Mouse (Mus musculus): ENCODE results near the gene Lrrc15.

The Lrrc15 gene

DNA sequence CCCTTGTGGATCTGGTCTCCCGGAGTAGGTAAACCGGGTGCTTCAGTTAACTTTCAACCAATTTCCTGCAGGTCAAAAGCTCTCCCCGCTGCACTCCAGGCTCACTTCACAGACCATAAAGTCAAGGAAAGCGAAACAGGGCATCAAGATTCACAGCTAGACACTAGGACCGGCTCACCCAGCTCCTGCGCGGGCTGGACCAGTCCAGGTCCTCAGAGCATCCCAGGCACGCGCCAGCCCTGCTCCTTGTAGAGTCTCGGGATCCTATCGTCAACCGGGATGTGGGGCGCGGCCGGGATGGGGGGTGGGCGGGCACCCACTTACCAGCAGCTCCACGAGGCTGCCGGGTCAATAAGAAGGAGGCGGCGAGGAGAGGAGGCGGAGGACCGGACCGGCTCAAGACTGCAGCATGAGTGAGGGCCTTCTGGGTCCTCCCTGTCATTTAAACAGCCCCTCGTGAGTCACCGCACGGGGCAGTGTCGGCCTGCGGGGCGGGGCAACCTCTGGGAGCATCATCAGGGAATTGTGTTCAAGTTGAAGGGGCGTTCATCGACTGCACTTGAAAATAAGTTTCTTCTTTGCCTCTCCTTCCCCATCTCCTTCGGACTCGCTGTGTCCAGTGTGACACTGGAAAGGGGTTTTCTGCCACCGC lies at the start of gene Lrrc15:
Gene Lrrc15, minus strand, starts transcription at position 413 of the 652 bp plus-strand sequence.
- no peak for DNase-seq (ENCODE audit: low read depth, low spot score)

DNA sequence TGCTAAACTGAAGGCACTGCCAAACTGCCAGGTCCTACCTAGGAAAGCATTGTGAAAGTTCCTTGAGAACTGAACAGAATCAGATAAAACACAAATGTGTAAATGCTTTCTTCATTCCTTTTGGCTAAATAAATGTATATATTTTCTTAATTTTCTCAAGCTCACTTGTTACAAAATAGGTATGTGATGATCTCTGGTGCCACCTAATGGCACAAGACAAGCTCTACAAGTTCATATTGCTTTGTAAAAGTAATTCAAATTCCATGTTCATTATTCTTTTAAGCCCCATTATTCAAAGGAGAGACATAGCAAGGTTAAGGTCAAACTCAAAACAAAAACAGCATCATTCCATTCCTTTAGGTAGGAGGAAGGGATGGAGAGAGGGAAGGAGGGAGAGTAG lies 31.2 kb upstream of the Lrrc15 start:
- DNase-seq (ENCODE audit: low read depth, low spot score), result peak; percentile 16

DNA sequence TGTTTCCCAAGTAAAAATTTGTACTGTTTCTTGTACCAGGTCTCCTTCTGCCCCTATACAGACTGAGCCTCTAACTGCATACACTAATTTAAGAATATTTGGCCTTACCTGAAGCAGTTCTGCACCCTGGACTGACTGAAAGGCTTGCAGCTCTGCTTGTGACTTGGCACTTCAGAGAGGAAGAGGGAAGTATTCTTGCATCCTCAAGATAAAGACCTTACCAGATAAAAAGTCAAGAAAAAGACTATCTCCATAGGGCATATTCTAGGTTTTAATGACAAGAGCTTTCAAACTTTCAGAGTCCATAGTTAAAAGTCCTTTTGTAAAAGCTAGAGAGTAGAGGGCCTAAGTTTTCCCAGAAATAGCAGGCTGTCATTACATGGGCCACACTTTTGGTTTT lies 27.6 kb upstream of the Lrrc15 start, which contains the start of gene Gp5:
Gene Gp5, minus strand, starts transcription at position 133 of the 400 bp plus-strand sequence.
- DNase-seq (ENCODE audit: low read depth, low spot score), result no peak

DNA sequence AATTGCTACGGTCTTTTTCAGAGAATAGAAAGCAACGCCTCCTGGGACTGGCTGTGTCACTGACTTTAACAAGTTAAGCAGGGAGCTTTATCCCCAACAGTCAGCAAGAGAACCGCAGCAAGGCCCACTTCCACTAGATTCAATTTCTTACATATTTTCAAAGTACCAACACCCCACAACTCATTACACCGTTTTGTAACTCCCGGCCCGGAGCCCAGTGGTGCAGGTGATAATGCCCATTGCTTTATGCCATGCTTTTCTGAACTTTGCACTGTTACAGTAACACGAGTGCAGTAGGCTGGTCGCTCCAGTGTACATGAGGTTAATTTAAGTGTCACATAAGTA lies 27.1 kb upstream of the Lrrc15 start:
- DNase-seq (ENCODE audit: low read depth, low spot score), result no peak

DNA sequence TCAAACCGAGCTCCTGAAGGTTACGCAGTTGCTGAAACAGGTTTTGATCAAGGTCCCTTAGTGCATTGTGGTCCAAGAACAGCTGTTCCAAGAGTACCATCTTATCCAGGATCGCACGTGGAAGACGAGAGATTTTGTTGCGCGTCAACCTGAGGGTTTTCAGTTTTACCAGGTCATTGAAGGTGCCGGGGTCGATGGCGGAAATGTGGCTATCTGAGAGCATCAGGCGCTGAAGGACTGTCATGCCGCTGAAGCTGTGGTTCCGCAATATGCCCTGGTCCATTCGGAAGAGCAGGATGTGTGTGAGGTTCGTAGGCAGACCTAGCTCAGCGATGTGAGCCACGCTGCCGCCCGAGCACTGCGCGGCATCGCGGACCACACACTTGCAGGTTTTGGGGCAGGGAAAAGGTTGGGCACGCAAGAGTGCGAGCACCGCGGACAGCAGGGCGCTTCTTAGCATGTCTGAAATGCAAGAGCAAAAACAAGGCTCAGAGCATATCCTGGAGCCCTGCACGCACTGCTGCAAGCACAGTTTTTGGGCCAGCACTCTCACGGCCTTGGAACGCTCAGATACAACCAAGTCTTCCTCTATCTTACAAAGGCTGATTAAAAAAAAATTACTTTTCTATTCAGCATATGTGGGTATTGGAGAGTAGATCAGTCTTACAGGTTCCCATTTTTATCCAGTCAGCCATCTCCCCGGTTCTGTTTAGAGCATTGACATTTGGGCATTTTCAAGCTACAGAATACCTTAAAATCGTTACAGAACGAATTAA lies 26.5 kb upstream of the Lrrc15 start:
- DNase-seq (ENCODE audit: low read depth, low spot score), result no peak

DNA sequence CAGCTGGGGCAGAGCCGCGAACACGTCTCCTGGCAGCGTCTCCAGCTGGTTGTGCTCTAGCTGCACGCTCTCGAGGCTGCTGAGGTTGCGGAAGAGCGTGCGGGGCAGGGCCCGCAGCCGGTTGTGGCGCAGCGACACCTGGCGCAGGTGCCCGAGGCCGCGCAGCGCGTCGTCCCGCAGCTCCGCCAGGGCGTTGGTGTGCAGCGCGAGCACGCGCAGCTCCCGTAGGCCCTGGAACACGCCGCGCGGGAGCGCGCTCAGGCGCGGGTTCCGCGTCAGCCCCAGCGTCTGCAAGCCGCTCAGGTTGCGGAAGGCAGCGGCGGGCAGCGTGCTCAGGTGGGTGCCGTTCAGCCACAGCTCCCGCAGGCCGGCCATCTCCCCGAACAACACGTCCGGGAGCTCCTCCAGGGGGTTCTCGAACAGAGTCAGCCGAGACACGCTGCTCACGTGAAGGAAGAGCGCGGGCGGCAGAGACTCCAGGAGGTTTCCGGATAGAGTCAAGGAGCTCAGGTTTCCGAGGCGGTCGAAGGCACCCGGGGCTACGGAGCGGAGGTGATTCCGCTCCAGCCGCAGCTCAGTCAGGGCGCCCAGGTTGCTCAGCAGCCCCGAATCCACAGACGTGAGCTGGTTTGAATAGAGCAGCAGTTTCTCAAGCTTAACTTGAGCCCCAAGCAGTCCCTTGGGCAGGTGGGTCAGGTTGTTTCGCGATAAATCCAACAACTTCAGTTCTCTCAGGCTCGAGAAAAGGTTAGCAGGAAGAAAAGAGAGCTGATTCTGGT lies 25.7 kb upstream of the Lrrc15 start:
- peak; percentile 38 for DNase-seq (ENCODE audit: low read depth, low spot score)

DNA sequence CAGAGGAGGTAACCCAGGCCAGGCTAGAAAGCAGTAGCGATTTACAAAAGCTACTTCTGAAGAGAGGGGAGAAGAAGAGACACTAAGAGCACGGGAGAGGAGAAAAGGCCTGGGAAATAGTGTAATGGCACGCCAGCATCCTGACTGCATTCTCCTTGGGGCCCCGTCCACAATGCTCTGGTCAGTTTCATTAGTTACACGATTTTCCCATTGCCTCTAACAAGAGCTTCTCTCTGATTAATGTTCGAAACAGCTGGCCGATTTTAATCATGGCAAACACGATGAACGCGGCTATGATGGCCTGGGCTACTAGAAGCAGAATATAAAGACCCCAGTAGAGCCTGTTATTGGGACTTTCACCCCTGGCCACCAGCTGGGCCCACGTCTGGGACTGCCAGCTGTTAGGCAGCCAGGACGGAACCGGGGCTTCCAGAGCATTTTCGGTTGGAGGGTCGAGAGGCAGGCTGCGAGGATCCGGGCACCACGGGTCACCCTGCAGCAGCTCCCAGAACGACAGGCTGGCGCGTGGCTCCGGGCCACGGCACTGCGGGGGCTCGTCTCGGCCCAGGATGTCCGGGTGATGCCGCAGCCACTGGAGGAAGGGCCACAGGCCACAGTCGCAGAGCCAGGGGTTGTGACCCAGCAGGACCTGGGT lies 25.0 kb upstream of the Lrrc15 start:
- DNase-seq (ENCODE audit: low read depth, low spot score), result no peak

DNA sequence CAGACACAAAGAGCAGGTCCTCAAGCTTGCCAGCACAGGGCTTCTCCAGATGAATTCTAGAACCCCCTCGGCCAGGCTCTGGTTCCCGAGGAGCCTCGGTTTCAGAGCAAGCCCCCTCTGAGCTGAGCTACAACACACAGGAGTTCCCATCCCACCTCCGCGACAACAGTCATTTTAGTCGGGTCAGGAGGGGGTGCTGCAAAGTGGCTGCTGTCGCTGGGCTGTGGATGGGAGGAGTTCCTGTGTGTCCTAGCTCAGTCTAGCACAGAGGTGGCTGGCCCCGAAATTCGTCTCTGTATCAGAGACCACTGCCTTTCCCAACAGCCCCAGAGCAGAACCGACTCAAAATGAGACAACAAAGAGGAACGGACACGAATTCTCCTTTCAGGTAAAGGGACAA lies 24.2 kb upstream of the Lrrc15 start:
- no peak for DNase-seq (ENCODE audit: low read depth, low spot score)

DNA sequence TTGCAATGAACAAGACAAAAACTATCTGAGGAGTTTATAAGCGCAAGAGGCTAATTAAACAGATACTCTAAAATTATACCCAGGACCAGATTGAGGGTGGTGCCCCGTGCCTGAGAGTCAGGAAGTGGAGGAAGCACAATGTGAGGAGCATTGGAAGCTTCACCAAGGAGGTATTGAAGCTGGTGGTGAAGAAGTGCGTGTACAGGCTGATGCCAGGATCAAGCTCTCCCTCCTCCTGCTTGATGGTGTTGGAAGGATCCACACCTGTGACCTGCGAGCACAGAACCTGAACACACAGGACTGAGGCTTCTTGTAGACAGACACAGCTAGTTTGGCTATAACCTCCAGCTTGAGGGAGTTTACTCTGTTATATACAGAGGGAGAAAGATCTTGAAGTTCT lies 23.0 kb upstream of the Lrrc15 start:
- DNase-seq (ENCODE audit: low read depth, low spot score), result no peak

DNA sequence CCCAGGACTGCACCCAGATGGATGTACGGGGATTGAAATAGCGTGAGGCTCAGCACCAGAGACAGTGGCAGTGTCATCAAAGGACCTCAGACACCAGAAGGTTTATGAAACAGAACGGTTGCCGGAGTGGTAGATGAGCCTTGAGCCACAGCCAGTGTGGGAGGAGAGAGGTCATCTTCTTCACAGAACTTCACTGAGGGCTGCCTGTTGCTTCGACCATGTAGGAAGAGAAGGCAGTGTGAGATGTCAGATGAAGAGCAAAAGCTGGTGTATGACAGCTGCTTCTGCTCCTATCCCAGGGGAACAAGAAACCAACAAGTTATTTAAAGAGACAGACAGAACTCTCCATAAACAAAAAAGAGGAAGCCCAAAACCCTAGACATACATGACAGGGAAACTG lies 21.2 kb upstream of the Lrrc15 start:
- no peak for DNase-seq (ENCODE audit: low read depth, low spot score)

DNA sequence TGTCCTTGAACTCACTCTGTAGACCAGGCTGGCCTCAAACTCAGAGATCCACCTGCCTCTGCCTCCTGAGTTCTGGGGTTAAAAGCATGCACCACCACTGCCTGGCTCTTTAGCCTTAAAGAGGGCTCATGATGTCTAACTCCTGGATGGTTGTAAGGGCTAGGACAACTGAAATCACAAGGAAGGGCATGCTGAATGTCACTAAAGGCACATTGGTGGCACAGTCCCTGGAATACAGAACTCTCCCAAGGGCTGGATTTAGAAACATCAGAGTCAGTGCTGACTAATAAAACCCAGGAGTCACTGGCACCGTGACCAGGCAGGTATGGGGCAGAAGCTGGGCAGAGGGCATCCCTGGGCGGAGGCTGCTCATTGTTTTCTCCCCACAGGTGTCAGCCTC lies 20.4 kb upstream of the Lrrc15 start:
- no peak for DNase-seq (ENCODE audit: low read depth, low spot score)

DNA sequence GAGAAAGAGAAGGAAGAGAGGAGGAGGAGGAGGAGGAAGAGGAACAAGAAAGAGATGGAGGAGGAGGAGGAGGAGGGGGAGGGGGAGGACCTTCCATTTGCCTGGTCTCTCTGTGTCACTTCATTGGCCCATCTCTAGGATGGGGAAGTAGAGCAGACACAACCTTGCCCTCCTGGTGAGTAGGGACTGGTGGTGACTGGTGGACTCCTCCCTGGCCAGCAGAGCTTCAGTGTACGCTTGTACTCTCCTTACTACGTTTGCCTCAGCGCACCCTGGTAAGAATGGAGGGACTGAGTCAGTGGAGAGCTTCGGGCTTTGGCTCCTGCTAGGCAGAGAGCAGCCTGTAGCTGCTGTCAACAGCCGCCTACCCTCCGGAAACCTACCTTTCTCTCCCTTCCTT lies 19.6 kb upstream of the Lrrc15 start:
- DNase-seq (ENCODE audit: low read depth, low spot score), result no peak

DNA sequence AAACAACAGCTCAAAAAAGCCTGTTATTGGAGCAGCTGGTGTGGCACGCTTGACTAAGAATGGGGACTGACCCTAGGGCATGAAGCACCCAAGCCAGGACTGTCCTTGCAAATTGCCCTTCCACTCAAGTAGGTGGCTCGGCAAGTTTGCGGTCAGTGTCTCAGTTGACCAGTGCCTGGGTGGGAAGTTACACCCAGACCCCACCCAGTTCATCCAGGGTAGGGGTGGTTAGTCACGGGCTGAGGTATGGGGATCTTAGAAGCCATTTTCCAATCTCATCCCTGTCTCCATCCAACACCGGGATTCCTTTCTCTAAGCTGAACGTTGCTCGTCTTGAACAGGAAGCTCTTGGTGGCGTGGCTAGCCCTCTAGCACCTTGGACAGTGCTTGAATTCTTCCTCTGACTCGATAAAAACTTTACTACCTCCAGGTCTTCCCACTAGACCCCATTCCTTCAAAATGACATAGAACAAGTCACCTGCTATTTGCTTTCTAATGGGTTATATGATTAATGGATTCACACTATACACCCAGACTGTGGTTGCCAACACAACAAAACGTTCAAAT lies 16.7 kb upstream of the Lrrc15 start:
- DNase-seq (ENCODE audit: low read depth, low spot score), result no peak

DNA sequence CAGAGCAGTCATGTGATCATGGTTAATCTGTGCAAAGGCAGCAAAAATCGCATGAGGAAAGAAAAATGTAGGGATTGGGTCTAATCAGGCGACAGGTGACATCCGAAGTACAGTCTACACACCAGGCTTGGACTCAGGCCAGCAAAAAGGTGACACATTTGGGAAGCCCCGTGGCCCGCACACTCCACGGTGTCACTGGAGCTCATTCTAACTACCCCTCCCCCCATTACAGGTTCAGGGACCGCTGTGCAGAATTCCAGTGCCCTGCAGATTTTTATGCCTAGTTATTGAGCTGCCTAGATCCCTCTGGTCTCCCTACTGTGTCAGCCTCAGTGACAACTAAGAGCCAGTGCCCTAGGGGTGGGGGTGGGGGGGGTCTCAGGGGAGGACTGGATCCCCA lies 14.4 kb upstream of the Lrrc15 start:
- no peak for DNase-seq (ENCODE audit: low read depth, low spot score)

DNA sequence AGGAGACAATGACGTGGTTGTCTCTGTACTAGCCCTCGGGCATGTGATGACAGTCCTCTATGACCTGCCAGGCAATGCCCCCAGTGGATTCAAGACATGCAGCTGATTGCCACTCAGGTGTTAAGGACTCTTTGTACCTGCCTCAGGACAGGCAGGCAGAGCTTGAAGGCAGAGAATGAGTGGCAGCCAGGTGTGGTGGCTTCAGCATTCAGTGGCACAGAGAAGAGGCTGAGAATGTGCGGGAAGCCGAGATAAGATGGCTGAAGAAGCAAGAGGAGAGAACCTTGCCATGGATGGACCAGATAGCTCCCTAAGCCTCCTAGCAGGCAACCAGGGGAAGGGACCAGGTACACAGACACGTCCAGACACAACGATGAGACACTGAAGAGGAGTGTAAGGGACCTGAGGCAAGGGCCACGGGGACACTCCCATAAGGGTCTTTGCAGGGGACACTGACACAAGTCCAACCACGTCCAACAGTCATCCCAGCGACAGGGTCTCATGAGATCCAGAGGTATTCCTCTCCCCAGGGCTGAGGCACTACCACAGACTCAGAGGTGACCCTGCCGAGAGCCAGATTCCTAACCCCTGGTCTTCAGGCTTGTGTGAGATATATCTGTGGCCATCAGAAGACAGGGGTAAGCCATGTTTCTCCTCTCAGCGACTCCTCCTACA lies 13.7 kb upstream of the Lrrc15 start:
- DNase-seq (ENCODE audit: low read depth, low spot score), result no peak

DNA sequence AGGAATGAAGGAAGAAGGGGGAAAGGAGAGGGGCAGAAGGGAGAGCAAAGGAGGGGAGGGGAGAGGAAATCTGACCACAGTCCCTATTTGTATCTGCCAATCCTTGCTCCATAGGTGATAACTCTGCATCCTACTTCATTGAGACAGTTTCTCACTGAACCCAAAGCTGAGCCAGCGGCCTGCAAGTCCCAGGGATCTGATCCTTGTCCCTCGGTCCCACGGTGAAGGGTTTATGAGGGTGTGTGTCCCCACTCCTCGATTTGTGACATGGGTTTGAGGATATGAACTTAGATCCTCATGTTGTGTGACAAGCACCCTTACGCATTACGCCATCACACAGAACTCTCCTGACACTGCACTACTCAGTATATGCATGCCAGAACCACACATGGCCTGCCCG lies 12.1 kb upstream of the Lrrc15 start:
- no peak for DNase-seq (ENCODE audit: low read depth, low spot score)

DNA sequence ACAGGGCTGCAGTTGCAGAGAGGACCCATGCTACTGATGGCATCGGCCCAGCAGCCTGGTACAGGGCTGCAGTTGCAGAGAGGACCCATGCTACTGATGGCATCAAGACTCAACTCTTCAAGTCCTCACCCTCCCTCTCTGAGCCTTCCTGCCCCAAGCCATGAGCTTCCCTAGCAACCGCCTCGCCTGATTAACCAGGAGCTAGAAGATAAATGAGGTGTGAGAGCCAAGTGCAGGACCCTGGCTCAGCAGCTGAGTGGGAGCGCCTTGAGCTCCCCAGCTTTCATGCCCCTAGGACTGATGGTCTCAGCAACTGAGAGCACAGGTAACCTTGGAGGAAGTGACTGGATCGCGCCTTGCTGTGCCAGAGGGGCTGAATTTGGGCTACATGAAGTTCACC lies 7.4 kb upstream of the Lrrc15 start:
- DNase-seq (ENCODE audit: low read depth, low spot score), result no peak

DNA sequence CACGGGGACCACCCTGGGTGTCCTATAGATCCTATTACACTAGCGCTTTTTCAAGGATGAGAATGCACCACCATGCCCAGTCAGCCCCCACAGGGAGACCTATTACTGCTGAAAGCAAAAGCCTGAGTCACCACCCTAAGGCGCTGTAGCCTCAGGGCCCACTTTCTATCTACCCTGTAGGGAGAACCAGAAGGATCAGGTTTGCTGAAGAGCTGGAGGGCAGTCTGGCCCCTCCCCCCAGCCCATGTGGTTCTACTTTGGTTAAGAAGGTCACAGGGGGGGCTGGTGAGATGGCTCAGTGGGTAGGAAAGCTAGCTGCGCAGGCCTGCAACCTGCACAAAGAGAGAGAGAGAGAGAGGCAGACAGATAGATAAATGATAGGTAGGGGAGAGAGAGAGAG lies 2.6 kb upstream of the Lrrc15 start:
- no peak for DNase-seq (ENCODE audit: low read depth, low spot score)

DNA sequence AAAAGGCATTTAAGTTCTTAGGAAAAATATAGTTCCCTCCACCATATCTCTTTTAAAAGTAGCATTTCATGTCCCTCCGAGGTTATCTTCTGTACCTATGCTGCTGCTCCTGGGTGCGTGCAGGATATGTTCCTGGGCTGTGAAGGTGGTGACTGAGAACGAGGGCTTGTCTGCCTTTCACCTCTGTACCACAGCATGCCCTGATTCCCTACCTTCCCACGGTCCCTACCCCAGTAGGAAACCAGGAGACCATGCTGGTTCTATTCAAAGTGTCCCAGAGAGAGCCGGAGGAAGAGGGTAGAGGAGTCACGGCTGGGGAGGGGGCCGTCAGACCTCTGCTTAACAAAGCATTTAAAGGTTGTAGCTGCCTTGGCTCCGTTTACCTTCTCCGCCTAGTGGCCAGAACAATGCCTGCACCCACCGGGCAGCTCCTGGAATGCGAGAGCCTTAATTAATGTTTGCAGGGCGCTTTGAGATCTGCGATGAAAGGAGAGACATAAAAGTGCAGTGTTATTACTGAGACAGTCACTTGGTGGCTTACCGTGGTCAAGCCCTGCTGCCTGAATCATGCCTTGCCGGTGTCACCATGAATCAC lies 784 bp upstream of the Lrrc15 start:
- no peak for DNase-seq (ENCODE audit: low read depth, low spot score)

DNA sequence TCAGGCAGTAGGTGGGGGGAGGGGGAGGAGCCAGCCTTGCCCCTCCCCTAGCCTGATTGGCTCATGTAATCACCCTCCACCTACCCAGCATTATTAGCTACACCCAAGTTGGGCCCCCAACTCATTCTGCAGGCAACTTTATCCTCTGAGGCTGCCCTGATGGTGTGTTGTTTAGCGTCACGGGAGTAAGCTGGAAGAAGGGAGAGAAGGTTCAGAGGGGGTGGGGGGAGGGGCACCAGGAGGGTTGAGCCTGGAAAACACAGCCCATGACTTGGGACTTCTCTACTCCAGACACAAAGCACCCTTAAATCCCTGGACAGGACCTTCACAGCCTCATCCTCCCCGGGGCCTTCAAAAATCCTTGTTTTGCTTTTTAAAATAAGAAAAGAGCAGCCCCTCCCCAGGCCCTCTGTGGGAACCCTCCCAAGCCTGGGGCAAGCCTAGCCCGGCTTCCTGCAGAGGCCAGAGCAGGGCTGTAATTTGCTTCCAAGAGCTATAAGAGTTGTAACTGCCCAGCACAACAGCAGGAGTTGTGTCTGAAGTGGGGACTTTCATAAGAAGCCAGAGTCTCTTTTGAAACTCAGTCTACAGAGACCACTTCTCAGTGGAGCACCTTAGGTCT lies 2.3 kb downstream of the Lrrc15 start:
- DNase-seq (ENCODE audit: low read depth, low spot score), result no peak

Data from retina, adult 2 months (tissue).